Mouse (Mus musculus) ZHBTc4 (cell line): ENCODE measurements at regions not wholly inside any gene's neighbourhood (a gene's known extent, or its start where the extent isn't known, plus 50 kb on each side); places are given as distances from the start of the nearest gene placed in this dataset.

ENCODE experiments used
- DNase-seq: peaks from one replicate; pipeline ENCODE4 v3.0.0-alpha.2; 2011; ENCODE audit warnings: low read depth, low spot score

DNA sequence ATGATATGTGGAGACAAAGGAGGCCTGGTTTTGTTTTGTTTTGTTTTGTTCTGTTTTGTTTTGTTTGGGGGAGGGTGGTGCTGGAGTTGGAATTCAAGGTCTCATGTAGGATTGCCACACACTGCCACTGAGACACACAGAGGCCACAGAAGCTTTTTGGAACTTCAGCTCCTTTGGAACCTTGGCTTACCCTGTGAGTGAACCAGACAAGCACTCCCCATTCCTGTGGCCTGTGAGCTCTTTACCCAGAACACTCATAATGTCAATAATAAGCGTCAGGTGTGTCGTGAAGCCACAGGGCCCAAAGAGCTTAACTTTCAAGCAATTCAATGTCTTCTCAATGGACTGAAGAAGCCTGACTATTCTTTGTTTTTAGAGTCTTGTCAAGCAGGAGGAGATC is 70.2 kb upstream of the Il15 start:
- peak; percentile 12 for DNase-seq

DNA sequence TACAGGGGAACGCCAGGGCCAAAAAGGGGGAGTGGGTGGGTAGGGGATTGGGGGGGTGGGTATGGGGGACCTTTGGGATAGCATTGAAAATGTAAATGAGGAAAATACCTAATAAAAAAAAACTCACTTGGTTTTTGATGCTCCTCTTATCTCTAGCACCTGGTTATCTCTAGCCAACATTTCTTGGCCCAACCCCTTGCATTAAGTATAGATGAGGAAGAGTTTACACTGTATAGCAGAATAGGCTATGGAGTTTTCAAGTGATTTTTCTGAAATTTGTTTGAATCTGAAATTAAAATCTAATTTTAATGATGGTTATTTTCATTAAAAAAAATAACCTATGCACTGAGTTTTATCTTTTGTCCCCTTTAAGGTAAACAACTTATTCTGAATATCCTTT is 68.8 kb upstream of the Il15 start:
- no peak for DNase-seq

DNA sequence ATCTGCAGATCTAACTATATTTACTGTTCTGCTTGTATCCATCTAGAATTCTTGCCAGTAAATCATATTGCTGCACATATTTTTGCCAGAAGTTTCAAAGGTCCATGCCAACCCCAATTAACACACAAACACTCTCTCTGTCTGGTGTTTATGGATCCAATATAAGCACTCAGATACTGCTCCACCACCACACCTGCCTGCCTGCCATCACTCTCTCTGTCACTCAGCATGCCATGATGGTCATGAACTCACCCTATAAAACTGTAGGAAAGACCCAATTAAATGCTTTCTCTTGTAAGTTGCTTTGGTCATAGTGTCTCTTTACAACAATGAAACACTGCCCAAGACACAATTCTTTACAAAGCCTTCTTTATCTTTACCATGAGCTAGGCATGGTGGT is 66.8 kb upstream of the Il15 start:
- no peak for DNase-seq

DNA sequence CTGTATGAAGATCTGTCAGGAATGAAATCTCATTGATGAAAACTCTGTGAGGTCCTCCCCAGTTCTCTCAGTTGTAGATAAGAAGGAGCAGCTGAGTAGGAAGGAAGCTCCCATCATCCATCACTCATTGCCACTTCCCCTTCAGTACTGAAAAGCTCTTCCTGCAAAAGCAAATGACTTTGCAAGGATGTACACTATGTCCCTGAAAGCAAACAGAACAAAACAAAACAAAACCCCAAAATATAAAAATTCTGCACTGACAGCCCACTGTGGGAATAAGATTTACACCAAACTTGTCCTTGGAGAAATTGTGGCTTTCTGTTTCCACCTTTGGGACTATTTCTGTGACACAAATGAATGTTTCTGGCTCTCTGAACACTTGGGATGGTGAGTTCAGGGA is 59.8 kb upstream of the Il15 start:
- DNase-seq, result no peak

DNA sequence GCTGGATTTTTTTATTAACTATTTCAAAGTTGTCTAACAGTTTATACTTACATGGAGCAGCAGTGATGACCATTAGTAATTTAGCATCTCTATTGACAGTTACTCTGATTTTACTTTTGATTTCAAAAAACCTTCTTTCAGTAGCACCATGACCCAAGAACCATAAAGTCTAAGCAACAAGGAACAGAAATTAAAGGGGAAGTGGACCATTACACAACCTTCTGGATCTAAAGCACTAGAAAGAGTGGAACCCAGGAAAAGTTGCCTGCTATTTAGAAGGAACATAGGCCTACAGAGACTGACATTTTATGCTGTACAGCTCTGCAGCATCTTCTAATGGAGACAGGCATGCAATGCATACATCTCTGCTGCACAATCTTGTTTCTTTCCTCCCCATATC is 56.0 kb upstream of the Il15 start:
- DNase-seq, result no peak

DNA sequence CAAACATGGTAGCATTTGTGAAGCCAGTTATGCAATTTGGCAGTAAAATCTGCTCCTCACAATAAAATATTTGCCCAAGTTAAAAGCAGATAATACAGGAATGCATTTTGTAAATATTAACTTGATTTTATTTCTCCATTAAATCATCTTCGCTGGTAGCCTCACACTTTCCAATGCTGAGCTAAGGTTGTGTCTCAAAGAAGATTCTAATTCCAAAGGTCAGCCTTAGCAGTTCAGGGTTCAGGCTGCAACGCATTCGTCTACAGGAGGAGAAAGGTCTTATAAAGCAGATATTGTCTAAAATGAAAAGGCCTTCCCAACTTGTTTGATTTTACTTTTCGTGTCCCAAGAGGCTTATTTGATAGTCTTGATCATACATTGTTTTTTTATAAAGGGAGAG is 51.0 kb upstream of the Il15 start:
- no peak for DNase-seq
